Mouse (Mus musculus) hindlimb bud, embryonic 11.5 days (tissue): ENCODE results near the gene Chmp2b.

ENCODE experiments used
- DNase-seq: peaks from one replicate; pipeline ENCODE4 v3.0.0-alpha.2; 2012; ENCODE audit warnings: low read depth, low spot score; ENCODE audit errors: extremely low spot score

The Chmp2b gene

DNA sequence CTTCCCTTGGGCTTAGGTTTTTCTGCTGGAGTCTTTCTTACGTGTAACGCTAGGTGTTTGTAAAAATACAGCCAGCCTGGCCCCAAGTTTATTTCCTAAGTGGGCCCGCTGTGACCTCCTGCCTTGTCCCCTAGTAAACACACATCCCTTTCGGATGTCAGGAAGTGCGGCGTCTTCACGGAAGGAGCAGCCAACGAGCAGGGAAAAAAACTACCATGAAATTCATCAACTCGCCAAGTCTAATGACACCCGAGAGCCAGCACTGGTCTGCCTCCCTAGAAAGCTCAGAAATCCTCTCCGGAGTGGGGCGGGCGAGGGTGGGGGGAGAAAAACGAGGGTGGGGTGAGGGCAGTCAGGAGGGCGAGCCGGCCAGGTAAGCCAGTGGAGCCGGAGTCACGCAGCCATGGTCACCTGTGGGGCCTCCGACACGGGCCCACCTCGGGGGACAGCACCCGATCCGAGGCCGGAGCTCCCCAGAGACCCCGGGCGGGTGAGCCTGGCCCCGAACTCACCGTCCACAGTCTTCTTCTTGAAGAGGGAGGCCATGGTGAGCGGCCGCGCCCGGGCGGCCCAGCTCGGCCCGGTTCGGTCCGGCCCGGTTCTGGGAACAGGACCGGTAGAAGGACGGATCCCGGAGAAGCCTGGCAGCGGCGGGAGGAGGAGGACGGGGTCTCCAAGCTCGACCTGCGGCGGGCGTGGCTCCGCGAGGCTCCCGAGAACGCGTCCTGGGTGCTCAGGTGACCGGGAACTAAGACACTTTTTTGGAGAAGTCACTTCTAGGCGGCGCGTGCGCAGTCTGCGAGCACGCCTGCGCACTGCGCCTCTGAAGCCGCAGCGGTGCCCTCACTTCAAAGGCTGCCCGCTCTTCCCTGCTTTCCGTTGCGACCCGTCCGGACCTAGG lies at the start of gene Chmp2b:
Gene Chmp2b, minus strand, starts transcription at position 764 of the 901 bp plus-strand sequence.
- peak; percentile 66 for DNase-seq

DNA sequence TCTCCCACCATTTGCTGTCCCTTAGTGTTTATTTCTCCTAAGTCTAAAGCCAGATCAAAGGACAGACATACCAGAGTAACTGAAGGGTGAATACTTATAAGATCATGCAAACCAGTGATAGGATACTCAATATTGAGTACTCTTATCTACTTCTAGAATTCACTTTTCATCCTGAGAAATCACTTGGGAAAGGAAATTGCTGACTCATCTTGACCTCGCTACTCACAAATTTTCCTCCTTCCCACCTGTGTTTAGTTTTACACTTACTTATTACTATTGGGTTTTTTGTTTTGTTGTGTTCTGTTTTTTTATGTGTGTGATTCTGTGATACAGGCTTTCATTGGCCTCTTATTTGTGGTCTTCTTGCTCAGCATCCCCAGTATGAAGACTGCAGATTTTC lies 49.2 kb upstream of the Chmp2b start:
- no peak for DNase-seq

DNA sequence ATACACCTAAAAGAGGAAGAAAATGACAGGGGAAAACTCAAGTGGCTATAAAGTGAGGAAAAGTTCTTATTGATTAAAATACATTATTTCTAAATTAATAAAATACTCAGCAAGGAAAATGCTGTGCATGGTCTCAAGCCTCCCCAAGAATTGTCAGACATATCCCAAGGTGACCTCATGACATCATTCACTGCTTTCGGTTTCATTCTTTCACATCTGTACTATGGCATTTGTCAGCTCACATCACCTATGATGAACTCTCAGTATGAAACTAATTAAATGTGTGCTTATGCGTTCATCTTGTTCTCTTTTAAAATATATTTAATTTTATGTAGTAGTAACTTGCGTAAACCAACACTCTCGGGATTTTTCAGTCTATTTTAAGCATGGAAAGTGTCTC lies 38.3 kb upstream of the Chmp2b start:
- DNase-seq: no peak

GRCm38 (mm10) chr16:65586111-65586865 lies 23.8 kb upstream of the Chmp2b start:
- no peak for DNase-seq

GRCm38 (mm10) chr16:65585699-65586098 lies 23.2 kb upstream of the Chmp2b start:
- DNase-seq: no peak

DNA sequence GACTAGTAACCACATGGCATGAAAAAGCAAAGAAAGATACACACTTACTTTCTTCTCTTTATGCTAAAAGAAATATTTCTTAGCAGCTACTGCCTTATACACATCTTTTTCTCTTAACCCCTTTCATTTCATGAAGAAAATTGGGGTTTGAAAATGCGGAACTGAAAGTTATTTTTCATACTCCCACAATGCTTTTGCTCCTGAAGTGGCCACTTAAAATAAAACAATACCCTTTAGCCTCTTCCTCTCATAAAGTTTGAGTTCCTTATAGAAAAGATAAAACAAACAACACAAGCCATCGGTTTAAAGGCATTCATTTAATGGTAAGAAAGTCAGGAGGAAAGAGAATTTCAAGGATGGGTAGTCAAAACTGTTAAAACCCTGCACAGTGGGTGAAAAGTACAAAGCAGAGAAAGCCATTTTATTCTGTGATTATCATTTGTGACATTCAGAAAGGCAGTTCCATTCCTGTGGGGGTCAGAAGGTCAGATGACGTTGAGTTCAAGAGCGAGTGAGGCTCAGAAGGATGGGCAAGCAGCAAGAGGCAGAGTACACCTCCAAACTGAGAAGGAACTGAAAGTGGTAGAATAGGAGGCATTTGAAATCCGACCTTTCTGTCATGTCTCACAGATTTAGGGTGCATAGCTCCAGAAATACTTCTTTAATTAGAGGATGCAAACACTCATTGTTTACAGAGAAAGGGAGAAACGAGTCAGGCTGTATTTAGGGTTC lies 14.9 kb upstream of the Chmp2b start:
- no peak for DNase-seq

- DNase-seq: no peak
These were observed 6.3 kb upstream of the Chmp2b start for GRCm38 (mm10) chr16:65568853-65569252.

- DNase-seq: no peak
These were observed 2.4 kb upstream of the Chmp2b start for GRCm38 (mm10) chr16:65564951-65565350.

DNA sequence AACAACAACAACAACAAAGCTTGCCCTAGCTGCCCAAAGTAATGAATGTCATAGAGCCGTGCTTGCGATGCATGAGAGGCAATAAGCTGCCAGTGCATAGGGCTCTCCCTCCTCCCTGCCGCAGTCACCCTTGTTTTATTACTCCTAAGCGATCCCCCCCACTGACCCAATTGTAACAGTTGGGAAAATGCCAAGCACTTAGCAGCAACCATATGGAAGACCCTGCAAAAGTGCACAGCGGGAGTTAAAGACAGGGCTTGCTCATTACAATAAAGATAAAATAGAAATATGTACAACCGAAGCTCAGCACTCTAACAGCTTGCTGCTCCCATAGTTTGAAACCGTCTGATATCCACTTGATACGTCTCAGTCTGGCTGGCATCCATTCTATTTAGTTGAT lies 1.8 kb upstream of the Chmp2b start:
- no peak for DNase-seq

GRCm38 (mm10) chr16:65562864-65563206 lies 309 bp upstream of the Chmp2b start:
- no peak for DNase-seq

- DNase-seq: no peak
These were observed 1.2 kb downstream of the Chmp2b start for GRCm38 (mm10) chr16:65560996-65561962.

DNA sequence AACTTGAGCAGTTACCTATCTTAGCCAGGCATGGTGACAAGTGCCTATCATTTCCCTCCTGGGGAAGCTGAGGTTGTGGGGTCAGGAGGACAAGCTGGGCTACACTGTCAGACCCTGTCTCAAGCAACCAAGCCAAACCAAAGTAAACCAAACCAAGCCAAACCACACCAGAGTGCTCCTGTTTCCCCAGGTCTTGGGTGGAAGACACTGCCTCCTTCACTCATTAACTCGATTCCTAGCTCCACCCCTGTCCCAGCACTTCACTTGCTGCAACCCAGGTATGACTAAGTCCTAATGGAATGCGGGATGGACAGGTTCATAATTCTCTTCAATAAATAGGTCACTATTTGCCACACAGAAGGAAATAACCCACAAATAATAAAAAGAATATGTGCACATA lies 2.9 kb downstream of the Chmp2b start:
- no peak for DNase-seq

DNA sequence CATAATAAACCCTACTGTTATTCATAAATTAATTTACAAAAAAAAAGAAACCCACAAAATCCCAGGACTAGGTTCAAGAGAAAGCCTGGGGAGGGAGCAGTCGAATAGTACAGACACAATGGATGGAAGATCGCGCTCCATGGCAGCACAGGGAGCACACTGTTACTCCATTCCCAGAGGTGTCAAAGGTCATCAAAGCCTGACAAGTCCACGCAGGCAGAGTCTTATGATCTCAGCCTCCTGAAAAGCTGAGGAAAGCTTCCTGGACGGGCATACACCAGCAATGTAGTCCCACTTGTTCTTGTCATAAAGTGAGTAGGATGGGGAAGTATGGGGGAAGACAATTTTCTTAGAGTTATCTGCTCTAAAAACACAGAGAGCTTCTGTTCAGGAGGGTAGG lies 5.2 kb downstream of the Chmp2b start:
- DNase-seq: no peak

- DNase-seq: no peak
These were observed 8.3 kb downstream of the Chmp2b start for GRCm38 (mm10) chr16:65554267-65554666.

- no peak for DNase-seq
These were observed 11.7 kb downstream of the Chmp2b start for GRCm38 (mm10) chr16:65550814-65551213.

GRCm38 (mm10) chr16:65548960-65549359 lies 13.6 kb downstream of the Chmp2b start:
- no peak for DNase-seq

- DNase-seq: no peak
These were observed 18.7 kb downstream of the Chmp2b start for GRCm38 (mm10) chr16:65543676-65544293.

GRCm38 (mm10) chr16:65533315-65533999 lies 29.1 kb downstream of the Chmp2b start:
- no peak for DNase-seq

DNA sequence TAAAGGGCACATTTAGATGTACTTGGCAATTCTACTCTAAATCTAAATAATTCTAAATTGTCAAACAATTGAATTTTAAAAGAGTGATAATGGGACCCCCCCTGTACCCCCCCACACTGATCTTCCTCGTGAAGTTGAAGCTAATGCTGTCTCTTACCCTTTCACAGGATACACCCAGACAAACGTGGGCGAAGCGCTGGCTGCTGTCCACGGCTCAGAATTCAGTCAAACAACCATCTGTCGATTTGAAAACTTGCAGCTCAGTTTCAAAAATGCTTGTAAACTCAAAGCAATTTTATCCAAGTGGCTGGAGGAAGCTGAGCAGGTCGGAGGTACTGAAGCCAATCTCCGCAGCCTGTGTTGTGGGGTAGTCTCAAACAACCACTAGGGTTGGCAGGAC lies 30.9 kb downstream of the Chmp2b start:
- DNase-seq: no peak
